Mouse (Mus musculus): ENCODE results near the gene A730009L09Rik. TPM values are rescaled to one million over a fixed set of nuclear protein-coding genes. Genes with fewer than 3 reads are reported as not detected.

A730009L09Rik gene
- not detected in 2 replicates for polyA plus RNA-seq (2015; fragmentation: Nextera tagmentation; extraction: Ambion mirVana)

DNA sequence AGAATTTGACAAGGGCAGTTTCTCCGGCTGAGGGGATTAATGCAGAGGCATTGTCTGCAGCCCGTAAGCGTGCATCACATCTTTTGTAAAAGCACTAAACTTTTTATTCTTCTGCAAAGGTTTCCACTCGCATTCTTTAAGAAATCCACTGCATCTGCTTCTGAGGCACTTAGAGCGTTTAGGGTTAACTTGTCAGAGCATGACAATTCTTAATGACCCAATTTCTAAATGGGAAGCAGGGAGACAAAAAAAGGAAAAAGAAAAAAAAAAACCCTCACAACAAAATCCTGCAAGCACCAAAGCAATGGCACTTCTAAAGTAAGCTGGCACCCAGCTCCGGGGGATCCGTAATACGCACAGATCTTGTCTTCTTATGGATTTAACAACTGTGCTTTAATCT lies at the start of gene A730009L09Rik:
Gene A730009L09Rik (plus strand): TSS at position 301 of the 400 bp plus-strand sequence.
- WGBS: 80% methylated on average over 8 of the region's 8 CpGs
- H3K9me3 ChIP-seq (ENCODE audit: control insufficient read depth, low read length): no peaks in the 10 kb centered on the region
- H3K9ac ChIP-seq (ENCODE audit: low read length): no peak within 1 kb of the TSS
- TF ChIP-seq CTCF (IDR thresholded peaks at IDR 0.05; ENCODE audit: low read depth): no peak
- TF ChIP-seq EP300 (optimal IDR thresholded peaks at IDR 0.05): no peak
- no peak within 1 kb of the TSS for H3K4me2 ChIP-seq (replicated peaks; ENCODE audit: low read depth)
- no peaks in the 10 kb centered on the region for H3K4me1 ChIP-seq (replicated peaks; ENCODE audit: control insufficient read depth, insufficient read depth)
- no peak within 1 kb of the TSS for H3K27ac ChIP-seq (replicated peaks)
- DNase-seq (ENCODE audit: low spot score): no peak
- no peak for ATAC-seq (ENCODE audit: low FRiP score, low TSS enrichment)
- H3K36me3 ChIP-seq (ENCODE audit: control insufficient read depth, insufficient read depth, low read length): no peaks in the 10 kb centered on the region
- no peaks in the 10 kb centered on the region for H3K27me3 ChIP-seq (ENCODE audit: control insufficient read depth, insufficient read depth, low read length)
- no peak within 1 kb of the TSS for H3K4me3 ChIP-seq (ENCODE audit: low read depth, low read length)

DNA sequence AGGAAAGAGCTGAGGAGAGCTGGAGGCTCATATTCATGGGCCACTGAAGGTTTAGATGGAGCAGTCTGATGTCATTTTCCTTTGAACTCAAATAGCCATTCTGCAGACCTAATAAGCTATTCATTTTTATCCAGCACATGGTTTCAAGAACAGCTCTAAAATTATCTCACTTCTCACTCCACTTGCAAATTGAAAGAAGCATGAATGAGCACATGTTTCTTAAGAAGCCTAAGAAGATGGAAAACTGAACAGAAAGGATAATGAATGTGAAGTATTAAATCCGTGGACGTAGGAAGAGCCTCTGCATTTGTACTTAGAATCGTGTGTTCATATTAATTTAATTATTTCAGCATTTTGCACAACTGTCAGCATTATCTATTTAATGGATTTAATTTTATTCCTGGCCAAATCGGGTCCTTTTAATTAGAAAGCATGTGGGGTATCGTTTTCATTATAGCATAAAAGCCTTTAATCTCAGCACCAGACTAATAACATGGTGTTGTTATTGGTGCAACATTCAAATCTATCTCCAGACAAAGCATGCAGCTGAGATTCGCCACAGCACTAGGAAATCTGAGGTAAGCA lies 49.2 kb upstream of the A730009L09Rik start:
- ATAC-seq (ENCODE audit: low FRiP score, low TSS enrichment) (no peak), DNase-seq (ENCODE audit: low spot score) (no peak)
- Histone ChIP-seq H3K4me3 (ENCODE audit: low read depth, low read length) (no peak overlapping the region), H3K36me3 (ENCODE audit: control insufficient read depth, insufficient read depth, low read length) (no peaks in the 10 kb centered on the region), H3K27ac (replicated peaks) (no peak overlapping the region), H3K4me2 (replicated peaks; ENCODE audit: low read depth) (no peak overlapping the region), H3K9ac (ENCODE audit: low read length) (no peak overlapping the region), H3K9me3 (ENCODE audit: control insufficient read depth, low read length) (no peaks in the 10 kb centered on the region), H3K4me1 (replicated peaks; ENCODE audit: control insufficient read depth, insufficient read depth) (no peaks in the 10 kb centered on the region), H3K27me3 (ENCODE audit: control insufficient read depth, insufficient read depth, low read length) (no peaks in the 10 kb centered on the region)
- 81% methylated on average over 6 of the region's 6 CpGs for WGBS
- TF ChIP-seq EP300 (optimal IDR thresholded peaks at IDR 0.05) (no peak), CTCF (IDR thresholded peaks at IDR 0.05; ENCODE audit: low read depth) (no peak)

DNA sequence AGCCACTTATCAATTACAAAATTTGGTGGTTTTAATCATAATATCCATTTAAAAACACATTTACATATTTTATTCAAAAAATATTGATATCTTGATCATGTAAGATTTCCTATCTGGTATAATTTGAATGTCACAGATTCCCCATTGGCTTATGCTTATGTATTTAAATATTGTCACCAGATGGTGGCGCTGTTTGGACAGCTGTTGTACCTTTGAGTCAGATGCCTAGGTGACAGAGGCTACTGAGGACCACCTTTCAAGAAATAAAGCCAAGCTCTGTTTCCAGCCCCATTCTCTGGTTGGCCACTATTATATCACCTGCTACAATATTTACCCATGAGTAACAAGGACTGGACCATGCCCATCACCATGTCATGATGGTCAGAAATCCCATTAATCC lies 46.0 kb upstream of the A730009L09Rik start:
- TF ChIP-seq CTCF (IDR thresholded peaks at IDR 0.05; ENCODE audit: low read depth) (peak; percentile 26), EP300 (optimal IDR thresholded peaks at IDR 0.05) (no peak)
- no peaks in the 10 kb centered on the region for H3K4me1 ChIP-seq (replicated peaks; ENCODE audit: control insufficient read depth, insufficient read depth)
- H3K4me2 ChIP-seq (replicated peaks; ENCODE audit: low read depth): no peak overlapping the region
- no peaks in the 10 kb centered on the region for H3K27me3 ChIP-seq (ENCODE audit: control insufficient read depth, insufficient read depth, low read length)
- H3K36me3 ChIP-seq (ENCODE audit: control insufficient read depth, insufficient read depth, low read length): no peaks in the 10 kb centered on the region
- no peak overlapping the region for H3K9ac ChIP-seq (ENCODE audit: low read length)
- no peak for DNase-seq (ENCODE audit: low spot score)
- H3K4me3 ChIP-seq (ENCODE audit: low read depth, low read length): no peak overlapping the region
- H3K27ac ChIP-seq (replicated peaks): no peak overlapping the region
- 19% methylated on average over 1 of the region's 1 CpGs for WGBS
- H3K9me3 ChIP-seq (ENCODE audit: control insufficient read depth, low read length): no peaks in the 10 kb centered on the region
- ATAC-seq (ENCODE audit: low FRiP score, low TSS enrichment): no peak

DNA sequence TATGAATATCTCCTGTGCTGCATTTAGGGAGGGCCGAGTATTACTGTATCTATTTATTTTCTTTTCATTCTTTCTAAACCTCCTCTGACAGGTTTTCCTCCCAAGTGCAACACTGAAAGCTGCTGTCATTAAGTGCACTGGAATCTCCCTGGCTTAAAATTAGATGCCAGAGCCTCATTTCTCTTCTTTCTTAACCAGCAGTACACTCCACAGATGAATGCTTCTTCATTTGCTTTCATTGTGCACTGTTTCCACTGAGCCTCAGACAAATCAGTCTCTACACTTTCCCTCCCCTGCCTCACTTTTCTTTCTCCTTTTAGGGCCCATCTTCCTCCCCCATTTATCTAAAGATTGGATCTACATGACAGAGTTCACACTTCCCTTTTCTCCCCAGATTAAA lies 44.9 kb upstream of the A730009L09Rik start:
- H3K4me3 ChIP-seq (ENCODE audit: low read depth, low read length): no peak overlapping the region
- no peaks in the 10 kb centered on the region for H3K36me3 ChIP-seq (ENCODE audit: control insufficient read depth, insufficient read depth, low read length)
- no peaks in the 10 kb centered on the region for H3K9me3 ChIP-seq (ENCODE audit: control insufficient read depth, low read length)
- H3K27ac ChIP-seq (replicated peaks): no peak overlapping the region
- DNase-seq (ENCODE audit: low spot score): no peak
- ATAC-seq (ENCODE audit: low FRiP score, low TSS enrichment): no peak
- H3K4me2 ChIP-seq (replicated peaks; ENCODE audit: low read depth): no peak overlapping the region
- H3K27me3 ChIP-seq (ENCODE audit: control insufficient read depth, insufficient read depth, low read length): no peaks in the 10 kb centered on the region
- H3K9ac ChIP-seq (ENCODE audit: low read length): no peak overlapping the region
- 50% methylated on average over 1 of the region's 1 CpGs for WGBS
- no peak for TF ChIP-seq CTCF (IDR thresholded peaks at IDR 0.05; ENCODE audit: low read depth)
- TF ChIP-seq EP300 (optimal IDR thresholded peaks at IDR 0.05): no peak
- no peaks in the 10 kb centered on the region for H3K4me1 ChIP-seq (replicated peaks; ENCODE audit: control insufficient read depth, insufficient read depth)

DNA sequence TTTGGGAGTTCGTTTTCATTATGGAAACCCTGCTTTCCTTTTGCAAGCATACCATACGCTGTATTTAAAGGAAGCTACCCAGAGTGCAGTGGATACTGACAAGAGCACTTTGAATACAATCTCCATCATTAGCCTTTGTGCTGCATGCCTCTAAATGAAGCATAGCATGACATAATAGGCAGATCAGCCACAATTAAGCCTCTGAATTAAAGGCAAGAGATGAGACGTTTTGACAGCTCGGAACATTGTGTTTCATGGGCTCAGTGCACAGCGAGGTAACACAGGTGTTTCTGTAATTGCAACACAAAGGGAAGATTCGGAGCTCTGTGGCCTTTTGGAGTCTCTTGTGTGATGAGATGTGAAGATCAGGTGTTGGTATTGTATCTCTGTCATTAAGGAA lies 41.5 kb upstream of the A730009L09Rik start:
- ATAC-seq (ENCODE audit: low FRiP score, low TSS enrichment) (no peak), DNase-seq (ENCODE audit: low spot score) (no peak)
- Histone ChIP-seq H3K9ac (ENCODE audit: low read length) (no peak overlapping the region), H3K4me3 (ENCODE audit: low read depth, low read length) (no peak overlapping the region), H3K4me1 (replicated peaks; ENCODE audit: control insufficient read depth, insufficient read depth) (no peaks in the 10 kb centered on the region), H3K4me2 (replicated peaks; ENCODE audit: low read depth) (no peak overlapping the region), H3K27me3 (ENCODE audit: control insufficient read depth, insufficient read depth, low read length) (no peaks in the 10 kb centered on the region), H3K9me3 (ENCODE audit: control insufficient read depth, low read length) (no peaks in the 10 kb centered on the region), H3K27ac (replicated peaks) (no peak overlapping the region), H3K36me3 (ENCODE audit: control insufficient read depth, insufficient read depth, low read length) (no peaks in the 10 kb centered on the region)
- 82% methylated on average over 6 of the region's 6 CpGs for WGBS
- no peak for TF ChIP-seq EP300 (optimal IDR thresholded peaks at IDR 0.05)
- no peak for TF ChIP-seq CTCF (IDR thresholded peaks at IDR 0.05; ENCODE audit: low read depth)

DNA sequence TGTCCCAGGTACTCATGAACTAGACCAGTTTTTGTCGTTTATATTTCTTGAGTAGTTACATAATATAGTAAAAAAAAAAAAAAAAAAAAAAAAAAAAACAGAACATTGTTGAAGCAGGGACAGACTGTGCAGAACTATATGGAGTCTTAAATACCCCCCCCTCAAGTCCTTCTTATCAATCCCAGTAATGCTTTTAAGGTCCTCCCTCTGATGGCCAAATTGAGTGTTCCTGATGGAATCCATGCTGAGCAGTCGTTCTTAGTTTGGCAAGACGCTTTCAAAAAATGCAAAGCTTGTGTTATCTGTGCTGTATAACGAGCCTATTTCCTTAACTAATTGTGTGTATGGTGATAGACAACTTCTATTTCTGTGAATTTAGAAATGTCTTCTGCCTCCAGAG lies 40.2 kb upstream of the A730009L09Rik start:
- ATAC-seq (ENCODE audit: low FRiP score, low TSS enrichment) (no peak), DNase-seq (ENCODE audit: low spot score) (no peak)
- TF ChIP-seq CTCF (IDR thresholded peaks at IDR 0.05; ENCODE audit: low read depth) (no peak), EP300 (optimal IDR thresholded peaks at IDR 0.05) (no peak)
- Histone ChIP-seq H3K4me2 (replicated peaks; ENCODE audit: low read depth) (no peak overlapping the region), H3K27me3 (ENCODE audit: control insufficient read depth, insufficient read depth, low read length) (no peaks in the 10 kb centered on the region), H3K4me3 (ENCODE audit: low read depth, low read length) (no peak overlapping the region), H3K9me3 (ENCODE audit: control insufficient read depth, low read length) (no peaks in the 10 kb centered on the region), H3K9ac (ENCODE audit: low read length) (no peak overlapping the region), H3K36me3 (ENCODE audit: control insufficient read depth, insufficient read depth, low read length) (no peaks in the 10 kb centered on the region), H3K27ac (replicated peaks) (no peak overlapping the region), H3K4me1 (replicated peaks; ENCODE audit: control insufficient read depth, insufficient read depth) (no peaks in the 10 kb centered on the region)
- WGBS: 75% methylated on average over 4 of the region's 4 CpGs

All from stomach, postnatal 0 days (tissue).